Mouse (Mus musculus) limb, embryonic 14.5 days (tissue): ENCODE measurements around the gene Ocm. TPM values are rescaled to one million over a fixed set of nuclear protein-coding genes. Genes with fewer than 3 reads are reported as not detected.

Source experiments
- ATAC-seq: fragments of 200-750 bp; cut with Nextera tagmentation; 2 replicates; pipeline ENCODE4 v1.8.0; 2017; ENCODE audit warnings: low read depth, moderate number of reproducible peaks, moderate TSS enrichment; ENCODE audit not compliant: low FRiP score
- DNase-seq: peaks from one replicate; pipeline ENCODE4 v3.0.0-alpha.2; 2015; ENCODE audit warnings: low spot score
- H3K27ac ChIP-seq: fragments of 300-500 bp; sonication (generic); replicated peaks from 2 replicates; pipeline ENCODE4 v1.5.1; 2014; ENCODE audit warnings: low read depth, mild to moderate bottlenecking, low read length, moderate library complexity, mixed read lengths
- H3K27me3 ChIP-seq: fragments of 300-500 bp; sonication (generic); 2 replicates; pipeline ENCODE4 v1.6.1; 2014; ENCODE audit warnings: low read length, mixed read lengths; ENCODE audit not compliant: control insufficient read depth, insufficient read depth
- H3K36me3 ChIP-seq: fragments of 300-500 bp; sonication (generic); 2 replicates; pipeline ENCODE4 v1.6.1; 2014; ENCODE audit warnings: mild to moderate bottlenecking, low read length, moderate library complexity, mixed read lengths; ENCODE audit not compliant: control insufficient read depth, insufficient read depth
- H3K4me1 ChIP-seq: fragments of 300-500 bp; sonication (generic); 2 replicates; pipeline ENCODE4 v1.6.1; 2014; ENCODE audit warnings: antibody characterized with exemption, low read length, mixed read lengths; ENCODE audit not compliant: control insufficient read depth, insufficient read depth
- H3K4me2 ChIP-seq: fragments of 300-500 bp; sonication (generic); replicated peaks from 2 replicates; pipeline ENCODE4 v1.6.1; 2014; ENCODE audit warnings: low read depth, mild to moderate bottlenecking, low read length, moderate library complexity; ENCODE audit not compliant: severe bottlenecking
- H3K4me3 ChIP-seq: fragments of 300-500 bp; sonication (generic); replicated peaks from 2 replicates; pipeline ENCODE4 v1.5.1; 2014; ENCODE audit warnings: low read length
- H3K9ac ChIP-seq: fragments of 300-500 bp; sonication (generic); 2 replicates; pipeline ENCODE4 v1.6.1; 2014; ENCODE audit warnings: mild to moderate bottlenecking, low read depth, low read length, moderate library complexity; ENCODE audit not compliant: severe bottlenecking
- H3K9me3 ChIP-seq: fragments of 300-500 bp; sonication (generic); 2 replicates; pipeline ENCODE4 v1.6.1; 2016; ENCODE audit warnings: low read length; ENCODE audit not compliant: control insufficient read depth
- POLR2A ChIP-seq: fragments of 200-500 bp; IDR thresholded peaks from 2 replicates; pipeline ENCODE4 v1.8.0; 2012; ENCODE audit warnings: inconsistent platforms, mild to moderate bottlenecking, moderate library complexity, borderline replicate concordance; ENCODE audit not compliant: insufficient read depth, insufficient read length; ENCODE audit errors: extremely low read depth
- WGBS: fragments of 180-500 bp; shearing (Covaris S2); extraction: QIAGEN DNeasy Blood & Tissue Kit; methylation state at CpG from one replicate; pipeline ENCODE4 v1.1.7; 2014; 5-methylcytosine and 5-hydroxymethylcytosine counted together
- polyA plus RNA-seq, 2 experiments: library from polyadenylated mRNA; depleted of rRNA in 1 of 2; stranded (reverse) in 1 of 2; unstranded in 1 of 2; fragments of >200 nt; fragmentation: Nextera tagmentation in 1 of 2; extraction: Ambion mirVana in 1 of 2; gene quantifications; 2 replicates each; pipeline versions ENCODE4 v1.2.1 to v1.2.3; 2012 to 2014

The Ocm gene
- polyA plus RNA-seq (2012; rRNA removed) (not detected in 2 replicates), polyA plus RNA-seq (2014; fragmentation: Nextera tagmentation; extraction: Ambion mirVana) (not detected in 2 replicates)

DNA sequence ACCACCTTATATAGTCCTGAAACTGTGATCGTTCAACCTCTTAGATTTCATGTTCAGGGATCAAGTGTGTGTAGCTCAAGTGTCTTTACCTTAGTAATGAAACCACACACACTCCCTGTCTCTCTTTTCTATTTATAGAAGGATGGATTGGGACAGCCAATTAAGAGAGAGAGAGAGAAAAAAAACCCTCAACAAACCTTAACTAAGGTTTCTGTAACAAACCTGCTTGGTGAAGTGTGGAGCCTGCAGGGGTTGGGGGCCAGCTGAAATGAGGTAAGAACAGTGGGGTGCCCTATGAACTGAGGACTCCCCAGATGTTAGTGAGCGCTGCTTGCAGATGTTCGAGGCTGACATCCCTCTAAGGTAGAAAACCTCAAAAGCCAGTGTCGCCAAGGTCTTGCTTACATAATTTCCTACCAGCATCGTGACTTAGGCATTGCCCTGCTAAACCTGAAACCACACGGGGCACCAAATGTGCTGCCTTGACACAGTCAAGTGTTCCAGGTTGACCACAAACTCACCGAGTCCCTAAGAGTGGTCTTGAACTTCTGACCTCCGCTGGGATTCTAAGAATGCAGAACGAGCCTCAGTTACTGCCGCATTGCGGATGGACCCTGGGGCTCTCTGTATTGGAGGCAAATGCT is at the start of gene Ocm:
Ocm (minus strand) TSS at position 51 of the 644 bp plus-strand sequence.
- no peak within 1 kb of the TSS for H3K9ac ChIP-seq
- no peaks in the 10 kb centered on the region for H3K36me3 ChIP-seq
- H3K27ac ChIP-seq = no peak within 1 kb of the TSS
- DNase-seq (no peak), ATAC-seq (no peak)
- no peak for TF ChIP-seq POLR2A
- no peak within 1 kb of the TSS for H3K4me2 ChIP-seq
- H3K9me3 ChIP-seq = no peaks in the 10 kb centered on the region
- no peak within 1 kb of the TSS for H3K4me3 ChIP-seq
- 53% methylated on average over 11 of the region's 11 CpGs for WGBS
- H3K27me3 ChIP-seq = no peaks in the 10 kb centered on the region
- no peaks in the 10 kb centered on the region for H3K4me1 ChIP-seq

DNA sequence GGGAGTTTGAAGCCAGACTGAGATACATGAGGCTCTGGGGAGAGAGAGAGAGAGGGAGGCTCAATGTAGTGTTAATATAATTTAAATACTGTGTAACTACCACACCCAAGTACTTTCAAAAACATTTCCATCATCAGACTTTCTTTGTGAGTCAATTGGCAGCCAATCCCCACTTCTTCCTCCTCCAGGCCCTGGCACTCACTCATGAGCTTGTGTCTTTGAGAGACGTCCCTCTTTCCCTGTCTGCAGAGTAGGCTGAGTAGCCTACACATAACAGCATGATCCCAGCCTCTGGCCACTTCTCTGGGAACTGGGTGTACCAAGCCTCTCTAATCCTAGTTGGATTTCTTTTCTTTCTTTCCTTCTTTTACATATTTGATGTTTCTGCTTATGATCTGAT is 44.8 kb upstream of the Ocm start:
- ATAC-seq (no peak), DNase-seq (no peak)
- Histone ChIP-seq H3K9ac (no peak overlapping the region), H3K4me1 (no peaks in the 10 kb centered on the region), H3K4me3 (no peak overlapping the region), H3K9me3 (no peaks in the 10 kb centered on the region), H3K27ac (no peak overlapping the region), H3K27me3 (no peaks in the 10 kb centered on the region), H3K36me3 (no peaks in the 10 kb centered on the region), H3K4me2 (no peak overlapping the region)
- WGBS = 25% methylated on average over 1 of the region's 1 CpGs
- no peak for TF ChIP-seq POLR2A

DNA sequence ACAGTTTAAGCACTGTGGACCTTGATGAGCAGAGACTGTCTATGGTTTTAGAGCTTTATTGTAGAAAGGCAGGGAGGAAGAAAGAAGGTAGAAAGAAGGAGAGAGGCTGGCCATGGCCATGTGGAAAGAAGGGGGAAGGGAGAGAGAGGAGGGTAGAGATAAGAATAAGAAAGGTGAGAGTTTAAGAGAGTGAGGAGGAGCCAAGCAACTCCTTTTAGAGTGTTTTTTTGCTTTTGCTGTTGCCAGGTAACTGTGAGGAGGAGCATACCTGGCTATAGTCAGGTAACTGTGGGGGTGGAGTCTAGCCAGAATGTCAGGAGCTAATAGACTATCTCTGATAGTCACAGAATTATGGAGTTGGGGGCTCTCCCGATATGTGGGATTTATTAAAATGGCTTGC is 43.6 kb upstream of the Ocm start:
- no peak for TF ChIP-seq POLR2A
- H3K4me1 ChIP-seq = no peaks in the 10 kb centered on the region
- no peak for ATAC-seq
- H3K4me2 ChIP-seq = no peak overlapping the region
- no peak overlapping the region for H3K9ac ChIP-seq
- no peak overlapping the region for H3K4me3 ChIP-seq
- no peak overlapping the region for H3K27ac ChIP-seq
- no peaks in the 10 kb centered on the region for H3K27me3 ChIP-seq
- H3K36me3 ChIP-seq = no peaks in the 10 kb centered on the region
- no peak for DNase-seq
- H3K9me3 ChIP-seq = no peaks in the 10 kb centered on the region
- WGBS = 92% methylated on average over 1 of the region's 1 CpGs

DNA sequence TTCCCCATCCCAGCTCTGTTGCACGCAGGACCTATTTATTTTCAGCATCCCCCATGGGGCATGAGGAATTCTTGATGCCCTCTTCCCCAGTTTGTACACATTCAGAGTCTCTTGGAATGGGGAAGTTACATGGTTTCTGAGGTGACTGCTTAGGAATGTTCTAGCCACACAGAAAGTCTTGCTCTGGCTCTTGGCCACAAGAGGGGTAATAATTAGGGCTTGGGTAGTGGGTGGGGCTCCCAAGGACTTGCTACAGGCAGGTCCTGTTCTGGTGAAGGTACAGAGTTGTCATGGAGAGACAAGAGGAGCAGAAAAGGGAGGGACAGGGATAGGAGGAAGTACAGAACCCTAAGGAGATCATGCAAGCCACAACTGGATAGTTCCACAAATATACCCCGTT is 39.6 kb upstream of the Ocm start:
- ATAC-seq = no peak

DNA sequence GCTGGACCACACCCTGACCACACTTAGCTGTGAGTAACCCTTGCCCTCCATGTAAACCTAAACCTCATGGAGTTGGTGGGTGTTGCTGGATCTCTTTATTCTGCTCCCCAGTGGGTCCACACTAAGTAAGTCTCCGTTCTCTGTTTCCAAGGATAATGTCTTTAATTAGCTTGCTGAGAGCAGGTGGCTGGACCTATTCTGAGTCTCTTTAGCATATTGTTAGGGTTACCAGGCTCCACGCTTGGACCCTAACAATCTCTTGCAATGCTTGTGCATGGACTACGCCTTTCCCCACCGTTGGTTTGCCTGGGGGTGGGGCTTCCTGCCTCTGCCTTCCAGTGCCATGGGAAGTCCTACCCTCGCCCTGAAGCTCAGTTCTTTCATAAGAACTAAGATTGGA is 37.6 kb upstream of the Ocm start:
- no peak overlapping the region for H3K9ac ChIP-seq
- DNase-seq (no peak), ATAC-seq (no peak)
- TF ChIP-seq POLR2A = no peak
- H3K4me3 ChIP-seq = no peak overlapping the region
- H3K27ac ChIP-seq = no peak overlapping the region
- WGBS = 72% methylated on average over 5 of the region's 5 CpGs
- no peak overlapping the region for H3K4me2 ChIP-seq
- no peaks in the 10 kb centered on the region for H3K36me3 ChIP-seq
- H3K9me3 ChIP-seq = no peaks in the 10 kb centered on the region
- H3K4me1 ChIP-seq = no peaks in the 10 kb centered on the region
- no peaks in the 10 kb centered on the region for H3K27me3 ChIP-seq

More for the DNA sequence above, 39.6 kb upstream of the Ocm start:
- Histone ChIP-seq H3K27ac (no peak overlapping the region), H3K9me3 (no peaks in the 10 kb centered on the region), H3K4me2 (no peak overlapping the region), H3K9ac (no peak overlapping the region), H3K4me3 (no peak overlapping the region), H3K4me1 (no peaks in the 10 kb centered on the region), H3K36me3 (no peaks in the 10 kb centered on the region), H3K27me3 (no peaks in the 10 kb centered on the region)
- 89% methylated on average over 2 of the region's 2 CpGs for WGBS
- no peak for DNase-seq
- TF ChIP-seq POLR2A = no peak
